Mouse (Mus musculus) small intestine, adult 10 weeks (tissue): ENCODE data around the gene Ptdss2. TPM values are rescaled to one million over a fixed set of nuclear protein-coding genes. Genes with fewer than 3 reads are reported as not detected.

ENCODE experiments used
- polyA plus RNA-seq: library from polyadenylated mRNA; stranded (reverse); fragments of 350-450 nt; fragmentation: Illumina TruSeq; extraction: RNeasy Lipid Tissue Mini Kit (QIAGEN cat#74804); gene quantifications from one replicate; pipeline ENCODE4 v1.2.3, GENCODE M21; 2014; ENCODE audit warnings: low replicate concordance

Ptdss2 gene
- polyA plus RNA-seq: 11.3 TPM

GRCm38 (mm10) chr7:141122245-141122644 is at the start of gene Ptdss2:
Gene Ptdss2 (plus strand): TSS chr7:141122382.

GRCm38 (mm10) chr7:141077841-141078240 is 44.3 kb upstream of the Ptdss2 start, which contains the start of gene Pkp3:
Gene Pkp3 (plus strand): TSS chr7:141078218.

GRCm38 (mm10) chr7:141099911-141100691 is 22.1 kb upstream of the Ptdss2 start, which contains the start of gene Sigirr:
Gene Sigirr (minus strand): TSS chr7:141100572.

GRCm38 (mm10) chr7:141117636-141118035 is 4.5 kb upstream of the Ptdss2 start, which contains the start of gene Ano9:
Gene Ano9 (minus strand): TSS chr7:141117806.

GRCm38 (mm10) chr7:141172116-141173006 is 50.2 kb downstream of the Ptdss2 start, which contains the start of gene Rnh1:
Gene Rnh1 (minus strand): TSS chr7:141172857.

GRCm38 (mm10) chr7:141193948-141194347 is 71.8 kb downstream of the Ptdss2 start, which contains the start of the genes Hras and Lrrc56:
Gene Hras (minus strand): TSS chr7:141194005.
Gene Lrrc56 (plus strand): TSS chr7:141194157.

Other genes with a start within 250 kb of the Ptdss2 start
- 132 TPM for gene Psmd13, start 240.4 kb upstream of the Ptdss2 start, polyA plus RNA-seq
- gene Sirt3, start 240.1 kb upstream of the Ptdss2 start, polyA plus RNA-seq: 3.8 TPM
- not detected for gene Cox8b, start 221.9 kb upstream of the Ptdss2 start, polyA plus RNA-seq
- gene Nlrp6, start 201.5 kb upstream of the Ptdss2 start, polyA plus RNA-seq: 23.8 TPM
- gene Pgghg, start 181.0 kb upstream of the Ptdss2 start, polyA plus RNA-seq: 0.30 TPM
- not detected for gene Ifitm5, start 172.1 kb upstream of the Ptdss2 start, polyA plus RNA-seq
- gene Gm45717, start 166.4 kb upstream of the Ptdss2 start, polyA plus RNA-seq: not detected
- gene Ifitm2, start 166.4 kb upstream of the Ptdss2 start, polyA plus RNA-seq: 37.5 TPM
- 3.0 TPM for gene Ifitm1, start 155.2 kb upstream of the Ptdss2 start, polyA plus RNA-seq
- 4.3 TPM for gene Ifitm3, start 111.6 kb upstream of the Ptdss2 start, polyA plus RNA-seq
- 5.2 TPM for gene Ifitm6, start 104.5 kb upstream of the Ptdss2 start, polyA plus RNA-seq
- not detected for gene Gm17387, start 93.3 kb upstream of the Ptdss2 start, polyA plus RNA-seq
- 0.45 TPM for gene B4galnt4, start 61.3 kb upstream of the Ptdss2 start, polyA plus RNA-seq
- gene Pkp3, start 44.2 kb upstream of the Ptdss2 start, polyA plus RNA-seq: 0.74 TPM
- 1.6 TPM for gene Sigirr, start 21.8 kb upstream of the Ptdss2 start, polyA plus RNA-seq
- gene Ano9, start 4.6 kb upstream of the Ptdss2 start, polyA plus RNA-seq: 145 TPM
- 1.9 TPM for gene Rnh1, start 50.5 kb downstream of the Ptdss2 start, polyA plus RNA-seq
- 2.0 TPM for gene Hras, start 71.6 kb downstream of the Ptdss2 start, polyA plus RNA-seq
- 0.56 TPM for gene Lrrc56, start 71.8 kb downstream of the Ptdss2 start, polyA plus RNA-seq
- gene Lmntd2, start 91.7 kb downstream of the Ptdss2 start, polyA plus RNA-seq: 0.59 TPM
- 8.4 TPM for gene Rassf7, start 93.5 kb downstream of the Ptdss2 start, polyA plus RNA-seq
- gene Phrf1, start 106.4 kb downstream of the Ptdss2 start, polyA plus RNA-seq: 8.6 TPM
- gene Irf7, start 144.1 kb downstream of the Ptdss2 start, polyA plus RNA-seq: 97.9 TPM
- gene Cdhr5, start 154.4 kb downstream of the Ptdss2 start, polyA plus RNA-seq: 150 TPM
- gene Sct, start 156.8 kb downstream of the Ptdss2 start, polyA plus RNA-seq: 1.2 TPM
- not detected for gene Drd4, start 169.6 kb downstream of the Ptdss2 start, polyA plus RNA-seq
- gene Deaf1, start 205.3 kb downstream of the Ptdss2 start, polyA plus RNA-seq: 0.85 TPM
- 16.0 TPM for gene Tmem80, start 205.4 kb downstream of the Ptdss2 start, polyA plus RNA-seq
- gene Eps8l2, start 216.5 kb downstream of the Ptdss2 start, polyA plus RNA-seq: 11.5 TPM